Mouse (Mus musculus) heart, embryonic 14.5 days (tissue): ENCODE results near the gene Ccl21b. TPM values are rescaled to one million over a fixed set of nuclear protein-coding genes. Genes with fewer than 3 reads are reported as not detected.
"Not testable (repeated sequence)": the region's sequence is repeated elsewhere in the genome, so short reads cannot be mapped to it uniquely, and the experiment has no call there.

ENCODE experiments used
- ATAC-seq: fragments of 200-750 bp; cut with Nextera tagmentation; 2 replicates; pipeline ENCODE4 v1.8.0; 2017; ENCODE audit warnings: low read depth, moderate TSS enrichment; ENCODE audit not compliant: insufficient number of reproducible peaks, insufficient read depth, low FRiP score
- H3K27ac ChIP-seq, 2 experiments: fragments of 200-500 bp in 1 of 2; fragments of 300-500 bp in 1 of 2; sonication (generic) in 1 of 2; replicated peaks in 1 of 2; 2 replicates each; pipeline ENCODE4 v1.5.1; 2012 to 2014; ENCODE audit warnings: low read depth in 2 of 2, low read length in 2 of 2, control low read depth in 1 of 2, mild to moderate bottlenecking in 1 of 2, mixed read lengths in 1 of 2; ENCODE audit not compliant: control insufficient read depth in 1 of 2, insufficient read depth in 1 of 2
- H3K27me3 ChIP-seq: fragments of 300-500 bp; sonication (generic); 2 replicates; pipeline ENCODE4 v1.6.1; 2014; ENCODE audit warnings: mild to moderate bottlenecking, low read length, control low read depth; ENCODE audit not compliant: control insufficient read depth, insufficient read depth
- H3K36me3 ChIP-seq: fragments of 300-500 bp; sonication (generic); 2 replicates; pipeline ENCODE4 v1.6.1; 2014; ENCODE audit warnings: mild to moderate bottlenecking, control low read depth, low read length, mixed read lengths; ENCODE audit not compliant: control insufficient read depth, insufficient read depth
- H3K4me1 ChIP-seq, 2 experiments: fragments of 200-500 bp in 1 of 2; fragments of 300-500 bp in 1 of 2; sonication (generic) in 1 of 2; 2 replicates each; pipeline ENCODE4 v1.6.1; 2012 to 2014; ENCODE audit warnings: low read length in 2 of 2, control low read depth in 1 of 2, mixed read lengths in 1 of 2; ENCODE audit not compliant: control insufficient read depth in 2 of 2, insufficient read depth in 2 of 2
- H3K4me2 ChIP-seq: fragments of 300-500 bp; sonication (generic); 2 replicates; pipeline ENCODE4 v1.6.1; 2014; ENCODE audit warnings: mild to moderate bottlenecking, low read length
- H3K4me3 ChIP-seq, 2 experiments: fragments of 200-500 bp in 1 of 2; fragments of 300-500 bp in 1 of 2; sonication (generic) in 1 of 2; 2 replicates each; pipeline ENCODE4 v1.5.1; 2012 to 2014; ENCODE audit warnings: low read length in 2 of 2, mild to moderate bottlenecking in 2 of 2, control low read depth in 1 of 2, low read depth in 1 of 2, moderate library complexity in 1 of 2; ENCODE audit not compliant: control insufficient read depth in 1 of 2, insufficient read depth in 1 of 2
- H3K9ac ChIP-seq: fragments of 300-500 bp; sonication (generic); 2 replicates; pipeline ENCODE4 v1.6.1; 2014; ENCODE audit warnings: mild to moderate bottlenecking, low read length
- H3K9me3 ChIP-seq: fragments of 300-500 bp; sonication (generic); 2 replicates; pipeline ENCODE4 v1.6.1; 2016; ENCODE audit warnings: low read length, control low read depth; ENCODE audit not compliant: control insufficient read depth
- WGBS: fragments of 180-500 bp; shearing (Covaris S2); extraction: QIAGEN DNeasy Blood & Tissue Kit; methylation state at CpG from one replicate; pipeline ENCODE4 v1.1.7; 2014; 5-methylcytosine and 5-hydroxymethylcytosine counted together
- polyA plus RNA-seq: library from polyadenylated mRNA; unstranded; fragments of >200 nt; fragmentation: Nextera tagmentation; extraction: Ambion mirVana; gene quantifications from 2 replicates; pipeline ENCODE4 v1.2.1, GENCODE M21; 2014

The Ccl21b gene
- 1.5 TPM in 1 of 2 replicates, not detected in the other for polyA plus RNA-seq

GRCm38 (mm10) chr4:42255467-42255866, at the start of gene Ccl21b:
Gene Ccl21b, plus strand, starts transcription at chr4:42255767.
- H3K27me3 ChIP-seq, H3K9ac ChIP-seq, ATAC-seq, H3K36me3 ChIP-seq, H3K9me3 ChIP-seq, H3K4me3 ChIP-seq, H3K27ac ChIP-seq, H3K4me2 ChIP-seq, H3K4me1 ChIP-seq: not testable (repeated sequence)
- WGBS: no CpG with 5 or more reads among the region's 5 CpGs

DNA sequence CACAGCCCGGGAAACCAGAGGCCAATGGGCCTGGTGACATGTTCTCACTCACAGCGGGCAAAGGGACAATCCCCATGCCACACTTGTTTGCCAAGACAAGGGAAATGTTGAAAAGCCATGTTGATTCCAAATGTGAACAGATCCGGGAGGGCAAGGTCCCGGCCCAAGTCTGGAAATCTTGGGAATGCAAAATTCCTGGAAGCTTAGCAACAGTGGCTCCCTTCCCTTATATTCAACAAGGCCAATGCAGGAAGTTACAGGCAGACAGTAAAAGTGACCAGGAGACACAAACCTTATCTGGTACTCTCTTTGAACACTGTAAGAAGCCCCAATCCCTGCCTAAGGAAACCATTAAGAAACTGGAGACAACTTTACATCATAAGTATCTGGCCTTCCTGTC, 15.2 kb upstream of the Ccl21b start, which contains the start of gene Gm10600:
Gene Gm10600, plus strand, starts transcription at position 301 of the 400 bp plus-strand sequence.
- H3K4me3 ChIP-seq, H3K4me1 ChIP-seq, H3K9ac ChIP-seq, H3K27ac ChIP-seq, ATAC-seq, H3K36me3 ChIP-seq, H3K27me3 ChIP-seq, H3K9me3 ChIP-seq, H3K4me2 ChIP-seq: not testable (repeated sequence)
- WGBS: no CpG with 5 or more reads among the region's 4 CpGs

DNA sequence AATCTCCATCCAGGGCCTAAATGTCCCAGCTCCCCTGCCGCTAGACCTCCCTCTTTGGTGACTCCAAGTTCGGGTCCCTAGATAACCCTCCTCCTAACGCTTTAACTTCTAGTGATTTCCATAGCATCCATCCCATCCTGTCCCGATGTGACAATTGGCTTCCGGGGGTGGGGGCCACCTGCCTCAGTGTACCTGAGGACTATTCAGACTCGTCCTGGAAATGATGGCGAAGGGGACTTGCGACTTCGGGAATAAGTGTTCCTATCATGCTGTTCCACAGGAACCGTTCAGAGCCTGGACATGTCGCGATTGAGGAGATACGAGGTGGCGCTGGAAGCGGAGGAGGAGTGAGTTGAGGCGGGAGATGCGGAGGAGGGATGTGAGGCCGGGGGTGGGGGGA, 38.4 kb downstream of the Ccl21b start, which contains the start of gene Gm21953:
Gene Gm21953, plus strand, starts transcription at position 301 of the 400 bp plus-strand sequence.
- not testable (repeated sequence) for H3K36me3 ChIP-seq, H3K27ac ChIP-seq, H3K4me1 ChIP-seq, H3K27me3 ChIP-seq, H3K9ac ChIP-seq, H3K4me2 ChIP-seq, H3K4me3 ChIP-seq, H3K9me3 ChIP-seq, ATAC-seq
- WGBS: no CpG with 5 or more reads among the region's 18 CpGs

Other genes with a start within 250 kb of the Ccl21b start
- gene Gm21093, start 221.0 kb upstream of the Ccl21b start, polyA plus RNA-seq: 0.12 and 0.16 TPM in 2 replicates
- gene Gm3893, start 164.6 kb upstream of the Ccl21b start, polyA plus RNA-seq: not detected in 2 replicates
- gene Gm13304, start 140.9 kb upstream of the Ccl21b start, polyA plus RNA-seq: 7.5 TPM in 1 of 2 replicates, not detected in the other
- not detected in 2 replicates for gene Gm13306, start 102.3 kb upstream of the Ccl21b start, polyA plus RNA-seq
- 0.74 TPM in 1 of 2 replicates, not detected in the other for gene Gm13305, start 87.2 kb upstream of the Ccl21b start, polyA plus RNA-seq
- not detected in 2 replicates for gene Gm10600, start 15.1 kb upstream of the Ccl21b start, polyA plus RNA-seq
- not detected in 2 replicates for gene Gm21953, start 38.5 kb downstream of the Ccl21b start, polyA plus RNA-seq
- gene Fam205a3, start 62.6 kb downstream of the Ccl21b start, polyA plus RNA-seq: not detected in 2 replicates
- not detected in 2 replicates for gene Gm21586, start 183.6 kb downstream of the Ccl21b start, polyA plus RNA-seq
- gene Gm2163, start 211.0 kb downstream of the Ccl21b start, polyA plus RNA-seq: not detected in 2 replicates